Mouse (Mus musculus) midbrain, embryonic 16.5 days (tissue): ENCODE data around the gene Bmf. TPM values are rescaled to one million over a fixed set of nuclear protein-coding genes. Genes with fewer than 3 reads are reported as not detected.
A peak's percentile ranks its signal among the peaks of the same experiment; 100 is the strongest.

Source experiments
- ATAC-seq: fragments of 200-750 bp; cut with Nextera tagmentation; 2 replicates; pipeline ENCODE4 v1.8.0; 2017; ENCODE audit warnings: moderate TSS enrichment
- H3K27ac ChIP-seq: fragments of 300-500 bp; sonication (generic); 2 replicates; pipeline ENCODE4 v1.5.1; 2014; ENCODE audit warnings: mild to moderate bottlenecking, low read length, mixed read lengths
- H3K27me3 ChIP-seq: fragments of 300-500 bp; sonication (generic); 2 replicates; pipeline ENCODE4 v1.6.1; 2014; ENCODE audit warnings: low read depth, low read length, mixed read lengths; ENCODE audit not compliant: control insufficient read depth, insufficient read depth
- H3K36me3 ChIP-seq: fragments of 300-500 bp; sonication (generic); 2 replicates; pipeline ENCODE4 v1.6.1; 2014; ENCODE audit warnings: mild to moderate bottlenecking, low read length, moderate library complexity, mixed read lengths; ENCODE audit not compliant: control insufficient read depth, insufficient read depth
- H3K4me1 ChIP-seq: fragments of 300-500 bp; sonication (generic); 2 replicates; pipeline ENCODE4 v1.6.1; 2014; ENCODE audit warnings: mild to moderate bottlenecking, low read length, mixed read lengths; ENCODE audit not compliant: control insufficient read depth, insufficient read depth
- H3K4me2 ChIP-seq: fragments of 300-500 bp; sonication (generic); 2 replicates; pipeline ENCODE4 v1.6.1; 2014; ENCODE audit warnings: mild to moderate bottlenecking, low read length, mixed read lengths
- H3K4me3 ChIP-seq: fragments of 300-500 bp; sonication (generic); 2 replicates; pipeline ENCODE4 v1.5.1; 2014; ENCODE audit warnings: low read depth, mild to moderate bottlenecking, low read length, moderate library complexity, mixed read lengths
- H3K9ac ChIP-seq: fragments of 300-500 bp; sonication (generic); 2 replicates; pipeline ENCODE4 v1.6.1; 2014; ENCODE audit warnings: low read depth, low read length, mixed read lengths
- H3K9me3 ChIP-seq: fragments of 300-500 bp; sonication (generic); replicated peaks from 2 replicates; pipeline ENCODE4 v1.6.1; 2014; ENCODE audit warnings: mild to moderate bottlenecking, low read length, mixed read lengths; ENCODE audit not compliant: control insufficient read depth, poor library complexity, severe bottlenecking
- WGBS: fragments of 180-500 bp; shearing (Covaris S2); extraction: QIAGEN DNeasy Blood & Tissue Kit; methylation state at CpG from one replicate; pipeline ENCODE4 v1.1.7; 2014; 5-methylcytosine and 5-hydroxymethylcytosine counted together
- polyA plus RNA-seq: library from polyadenylated mRNA; unstranded; fragments of >200 nt; fragmentation: Nextera tagmentation; extraction: Ambion mirVana; gene quantifications from 2 replicates; pipeline ENCODE4 v1.2.1, GENCODE M21; 2015

Bmf gene
- polyA plus RNA-seq, 1 experiment from 2014 or later: 1.2 TPM

- no peak overlapping the region for H3K4me3 ChIP-seq
- H3K27me3 ChIP-seq: peaks cover 8% of the 10 kb centered on the region
- peaks cover 35% of the 10 kb centered on the region for H3K4me1 ChIP-seq
- no peak overlapping the region for H3K27ac ChIP-seq
- no peaks in the 10 kb centered on the region for H3K36me3 ChIP-seq
- 53% methylated on average over 3 of the region's 3 CpGs for WGBS
- ATAC-seq: no peak
- H3K4me2 ChIP-seq: no peak overlapping the region
- no peaks in the 10 kb centered on the region for H3K9me3 ChIP-seq
- H3K9ac ChIP-seq: no peak overlapping the region
Measured at GRCm38 (mm10) chr2:118546798-118547165, 2.7 kb downstream of the Bmf start.

- no peaks in the 10 kb centered on the region for H3K9me3 ChIP-seq
- H3K4me3 ChIP-seq: no peak overlapping the region
- no peak for ATAC-seq
- no peaks in the 10 kb centered on the region for H3K36me3 ChIP-seq
- no peak overlapping the region for H3K27ac ChIP-seq
- peaks cover 35% of the 10 kb centered on the region for H3K4me1 ChIP-seq
- peak overlapping the region; percentile 8; the same call in 1 of the 2 replicates for H3K9ac ChIP-seq
- WGBS: 25% methylated on average over 5 of the region's 5 CpGs
- peaks cover 8% of the 10 kb centered on the region for H3K27me3 ChIP-seq
- H3K4me2 ChIP-seq: no peak overlapping the region
Measured at GRCm38 (mm10) chr2:118546104-118546797, 3.2 kb downstream of the Bmf start.

- Histone ChIP-seq H3K9ac (peak overlapping the region; percentile 8; the same call in 1 of the 2 replicates), H3K4me1 (peaks cover 38% of the 10 kb centered on the region), H3K27ac (no peak overlapping the region), H3K4me2 (no peak overlapping the region), H3K9me3 (no peaks in the 10 kb centered on the region), H3K36me3 (no peaks in the 10 kb centered on the region), H3K4me3 (no peak overlapping the region), H3K27me3 (peaks cover 8% of the 10 kb centered on the region)
- WGBS: 24% methylated on average over 23 of the region's 23 CpGs
- ATAC-seq: no peak
Measured at GRCm38 (mm10) chr2:118545242-118546103, 4.0 kb downstream of the Bmf start.

- Histone ChIP-seq H3K27ac (peak overlapping the region; percentile 51), H3K36me3 (no peaks in the 10 kb centered on the region), H3K4me2 (peak overlapping the region; percentile 72), H3K4me1 (peaks cover 33% of the 10 kb centered on the region), H3K9me3 (no peaks in the 10 kb centered on the region), H3K4me3 (peak overlapping the region; percentile 39), H3K9ac (peak overlapping the region; percentile 69), H3K27me3 (peaks cover 8% of the 10 kb centered on the region)
- peak; percentile 66 for ATAC-seq
- WGBS: 9% methylated on average over 23 of the region's 23 CpGs
Measured at GRCm38 (mm10) chr2:118543893-118544799, 5.3 kb downstream of the Bmf start.

GRCm38 (mm10) chr2:118542971-118543573 is 6.4 kb downstream of the Bmf start:
- Histone ChIP-seq H3K4me3 (no peak overlapping the region), H3K27ac (no peak overlapping the region), H3K27me3 (peaks cover 7% of the 10 kb centered on the region), H3K9ac (no peak overlapping the region), H3K36me3 (no peaks in the 10 kb centered on the region), H3K4me2 (no peak overlapping the region), H3K9me3 (no peaks in the 10 kb centered on the region), H3K4me1 (peaks cover 25% of the 10 kb centered on the region)
- 91% methylated on average over 1 of the region's 1 CpGs for WGBS
- no peak for ATAC-seq

GRCm38 (mm10) chr2:118541716-118542115 is 7.8 kb downstream of the Bmf start:
- Histone ChIP-seq H3K4me1 (peaks cover 19% of the 10 kb centered on the region), H3K27me3 (no peaks in the 10 kb centered on the region)

GRCm38 (mm10) chr2:118540691-118541117 is 8.8 kb downstream of the Bmf start:
- ATAC-seq: no peak
- Histone ChIP-seq H3K9me3 (no peaks in the 10 kb centered on the region), H3K27ac (no peak overlapping the region), H3K9ac (no peak overlapping the region), H3K4me2 (no peak overlapping the region), H3K27me3 (no peaks in the 10 kb centered on the region), H3K36me3 (no peaks in the 10 kb centered on the region), H3K4me1 (peaks cover 17% of the 10 kb centered on the region), H3K4me3 (no peak overlapping the region)
- 50% methylated on average over 6 of the region's 6 CpGs for WGBS

More at GRCm38 (mm10) chr2:118541716-118542115, 7.8 kb downstream of the Bmf start:
- 90% methylated on average over 3 of the region's 3 CpGs for WGBS
- Histone ChIP-seq H3K27ac (no peak overlapping the region), H3K9ac (no peak overlapping the region), H3K9me3 (no peaks in the 10 kb centered on the region), H3K36me3 (no peaks in the 10 kb centered on the region), H3K4me3 (no peak overlapping the region), H3K4me2 (no peak overlapping the region)
- no peak for ATAC-seq

GRCm38 (mm10) chr2:118539881-118540516 is 9.5 kb downstream of the Bmf start:
- 55% methylated on average over 9 of the region's 9 CpGs for WGBS
- Histone ChIP-seq H3K9me3 (no peaks in the 10 kb centered on the region), H3K4me3 (no peak overlapping the region), H3K9ac (no peak overlapping the region), H3K27ac (no peak overlapping the region), H3K4me2 (no peak overlapping the region), H3K36me3 (no peaks in the 10 kb centered on the region), H3K27me3 (no peaks in the 10 kb centered on the region), H3K4me1 (peaks cover 14% of the 10 kb centered on the region)
- no peak for ATAC-seq
